Mouse (Mus musculus): ENCODE data around the gene Fam214b. TPM values are rescaled to one million over a fixed set of nuclear protein-coding genes. Genes with fewer than 3 reads are reported as not detected.

Fam214b gene
- 46.2 and 77.6 TPM in 2 replicates for polyA plus RNA-seq (2011; ENCODE audit: insufficient read depth, insufficient read length, low replicate concordance, missing spikeins)

DNA sequence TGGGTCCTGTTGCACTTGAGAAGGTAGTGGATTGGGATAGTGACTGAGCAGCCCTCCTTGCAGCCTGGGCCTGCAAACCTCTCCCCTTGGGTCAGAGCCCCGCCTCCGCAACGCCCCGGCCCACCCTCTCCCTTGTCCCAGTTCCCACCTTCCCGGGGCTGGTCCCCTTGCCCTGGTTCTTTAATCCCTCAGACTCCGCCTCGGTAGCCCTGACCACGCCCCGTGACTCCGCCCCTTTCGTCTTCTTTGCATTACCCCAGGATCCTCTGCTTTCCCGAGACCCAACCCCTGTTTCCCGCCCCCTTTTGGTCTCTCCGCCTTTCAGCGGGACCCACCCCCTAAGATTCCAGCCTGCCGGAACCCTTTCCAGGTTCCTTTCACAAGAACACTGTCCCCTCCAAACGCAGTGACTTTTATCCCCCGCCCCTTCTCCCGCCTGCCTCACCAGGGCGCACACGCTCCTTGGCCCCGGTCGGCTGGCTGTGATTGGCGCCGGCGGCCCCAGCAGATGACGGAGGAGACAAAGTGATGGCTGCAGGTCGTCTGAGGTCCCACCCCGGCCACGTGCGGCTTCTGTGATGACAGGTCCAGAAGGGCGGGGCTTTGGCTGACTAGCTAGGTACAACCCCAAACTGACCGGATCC lies at the start of gene Fam214b:
Gene Fam214b, minus strand, starts transcription at position 562 of the 644 bp plus-strand sequence.
- peak within 1 kb of the TSS; percentile 87 for H3K27ac ChIP-seq (ENCODE audit: control insufficient read depth, insufficient read depth, low read depth, low read length, poor library complexity)
- under 1% methylated on average over 33 of the region's 33 CpGs for WGBS

DNA sequence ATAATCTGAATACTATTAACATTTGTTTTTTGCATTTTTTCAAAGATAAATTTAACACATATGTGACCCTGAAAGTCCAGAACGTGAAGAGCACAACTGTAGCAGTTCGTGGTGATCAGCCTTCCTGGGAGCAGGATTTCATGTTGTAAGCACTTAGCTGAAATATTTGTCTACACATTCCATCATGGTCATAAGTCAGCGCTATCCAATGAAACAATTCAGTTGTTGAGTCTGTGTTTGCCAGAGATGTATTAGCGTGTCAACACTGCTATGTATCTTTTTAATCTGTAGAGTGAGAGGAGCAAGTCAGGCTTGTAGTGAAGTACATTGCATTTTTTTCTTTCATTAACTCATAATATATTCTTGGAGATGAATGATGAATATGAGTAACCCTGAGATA lies 45.2 kb upstream of the Fam214b start:
- no peaks in the 10 kb centered on the region for H3K4me1 ChIP-seq (ENCODE audit: control insufficient read depth, insufficient read depth, low read length)
- 86% methylated on average over 4 of the region's 4 CpGs for WGBS
- no peak for TF ChIP-seq POLR2A (IDR thresholded peaks at IDR 0.05; ENCODE audit: borderline replicate concordance, control insufficient read depth, low read depth, low read length)
- no peak for TF ChIP-seq CTCF (IDR thresholded peaks at IDR 0.05; ENCODE audit: control insufficient read depth, insufficient read depth, low read length)

More for the DNA sequence above, at the start of gene Fam214b:
- peak within 1 kb of the TSS; percentile 81 for H3K4me3 ChIP-seq (replicated peaks; ENCODE audit: control insufficient read depth, low read depth, low read length)
- no peaks in the 10 kb centered on the region; the same call in 1 of the 2 replicates for H3K4me1 ChIP-seq (ENCODE audit: control insufficient read depth, insufficient read depth, low read length)
- TF ChIP-seq POLR2A (IDR thresholded peaks at IDR 0.05; ENCODE audit: borderline replicate concordance, control insufficient read depth, low read depth, low read length) (peak; percentile 33; the same call in 1 of the 2 replicates), CTCF (IDR thresholded peaks at IDR 0.05; ENCODE audit: control insufficient read depth, insufficient read depth, low read length) (no peak)

DNA sequence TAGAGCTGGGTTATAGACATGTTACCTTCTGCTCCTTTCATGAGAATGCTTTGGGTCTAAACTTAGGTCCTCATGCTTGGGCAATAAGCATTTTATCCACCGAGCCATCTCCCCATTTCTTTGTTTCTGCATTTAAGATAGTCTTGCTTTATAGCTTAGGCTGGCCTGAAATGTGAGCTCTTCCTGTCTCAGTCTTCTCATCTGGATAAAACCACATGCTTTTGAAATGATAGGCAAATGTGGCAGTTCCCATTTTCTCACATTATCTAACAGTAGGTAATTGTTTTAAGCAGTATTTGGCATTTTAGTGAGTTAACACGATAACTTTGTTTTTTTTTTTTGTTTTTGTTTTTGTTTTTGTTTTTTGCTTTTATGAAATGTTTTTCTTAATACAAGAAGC lies 43.9 kb upstream of the Fam214b start:
- TF ChIP-seq POLR2A (IDR thresholded peaks at IDR 0.05; ENCODE audit: borderline replicate concordance, control insufficient read depth, low read depth, low read length) (no peak), CTCF (IDR thresholded peaks at IDR 0.05; ENCODE audit: control insufficient read depth, insufficient read depth, low read length) (no peak)
- no peaks in the 10 kb centered on the region for H3K4me1 ChIP-seq (ENCODE audit: control insufficient read depth, insufficient read depth, low read length)
- WGBS: 61% methylated on average over 2 of the region's 2 CpGs
- no peak overlapping the region for H3K4me3 ChIP-seq (replicated peaks; ENCODE audit: control insufficient read depth, low read depth, low read length)
- H3K27ac ChIP-seq (ENCODE audit: control insufficient read depth, insufficient read depth, low read depth, low read length, poor library complexity): no peak overlapping the region

More for the DNA sequence above, 45.2 kb upstream of the Fam214b start:
- Histone ChIP-seq H3K4me3 (replicated peaks; ENCODE audit: control insufficient read depth, low read depth, low read length) (no peak overlapping the region), H3K27ac (ENCODE audit: control insufficient read depth, insufficient read depth, low read depth, low read length, poor library complexity) (no peak overlapping the region)

DNA sequence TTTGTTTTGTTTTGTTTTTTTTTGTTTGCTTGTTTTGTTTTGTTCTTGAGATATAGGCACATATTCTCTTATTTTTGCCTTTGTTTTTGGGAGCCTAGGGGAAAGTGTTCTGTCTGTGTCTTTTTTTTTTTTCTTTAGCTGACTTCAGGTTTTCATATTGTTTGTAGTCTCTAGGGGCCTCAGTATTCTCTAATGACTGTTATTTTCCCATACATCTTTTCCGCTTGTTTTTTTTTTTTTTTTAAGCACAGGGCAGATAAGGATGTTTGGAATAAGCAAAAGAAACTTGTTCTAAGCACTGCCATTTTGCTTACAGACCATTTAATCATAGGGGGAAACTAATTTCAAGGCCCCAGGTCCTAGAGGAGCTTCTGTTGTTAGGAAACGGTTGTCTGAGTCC lies 36.4 kb upstream of the Fam214b start:
- Histone ChIP-seq H3K4me3 (replicated peaks; ENCODE audit: control insufficient read depth, low read depth, low read length) (no peak overlapping the region), H3K4me1 (ENCODE audit: control insufficient read depth, insufficient read depth, low read length) (no peaks in the 10 kb centered on the region), H3K27ac (ENCODE audit: control insufficient read depth, insufficient read depth, low read depth, low read length, poor library complexity) (no peak overlapping the region)
- WGBS: 81% methylated on average over 2 of the region's 2 CpGs
- TF ChIP-seq CTCF (IDR thresholded peaks at IDR 0.05; ENCODE audit: control insufficient read depth, insufficient read depth, low read length) (no peak), POLR2A (IDR thresholded peaks at IDR 0.05; ENCODE audit: borderline replicate concordance, control insufficient read depth, low read depth, low read length) (no peak)

DNA sequence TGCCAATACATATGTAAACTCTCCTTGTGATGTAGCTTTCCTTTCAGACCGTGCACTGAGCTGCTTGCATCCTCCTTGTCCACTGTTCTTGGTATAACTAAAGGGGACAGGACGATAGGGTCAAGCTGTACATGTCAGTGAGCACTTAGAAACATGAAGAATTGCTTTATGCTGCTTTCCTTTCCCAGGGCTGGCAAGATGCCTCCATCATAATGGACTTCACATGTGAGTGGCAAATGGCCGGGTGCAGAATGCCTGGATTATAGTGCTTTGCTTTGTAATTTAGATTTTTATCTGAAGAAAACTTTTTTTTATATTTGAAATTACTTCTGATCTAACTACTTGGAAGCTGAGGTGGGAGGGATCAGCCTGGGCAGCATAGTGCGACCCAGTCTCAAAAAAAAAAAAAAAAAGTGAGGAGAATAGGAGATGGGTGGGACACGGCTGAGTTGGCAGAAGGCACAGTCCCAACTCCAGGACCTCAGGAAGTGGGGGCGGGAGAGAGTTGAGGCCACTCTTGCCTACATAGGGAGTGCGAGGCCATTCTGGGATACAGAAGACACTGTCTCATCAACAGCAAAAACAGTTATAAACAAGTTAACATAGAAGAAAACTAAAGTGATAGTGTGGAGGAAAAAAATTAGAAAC lies 32.2 kb upstream of the Fam214b start:
- WGBS: 69% methylated on average over 7 of the region's 7 CpGs
- Histone ChIP-seq H3K4me3 (replicated peaks; ENCODE audit: control insufficient read depth, low read depth, low read length) (no peak overlapping the region), H3K27ac (ENCODE audit: control insufficient read depth, insufficient read depth, low read depth, low read length, poor library complexity) (no peak overlapping the region), H3K4me1 (ENCODE audit: control insufficient read depth, insufficient read depth, low read length) (no peaks in the 10 kb centered on the region)
- TF ChIP-seq CTCF (IDR thresholded peaks at IDR 0.05; ENCODE audit: control insufficient read depth, insufficient read depth, low read length): no peak
- no peak for TF ChIP-seq POLR2A (IDR thresholded peaks at IDR 0.05; ENCODE audit: borderline replicate concordance, control insufficient read depth, low read depth, low read length)

DNA sequence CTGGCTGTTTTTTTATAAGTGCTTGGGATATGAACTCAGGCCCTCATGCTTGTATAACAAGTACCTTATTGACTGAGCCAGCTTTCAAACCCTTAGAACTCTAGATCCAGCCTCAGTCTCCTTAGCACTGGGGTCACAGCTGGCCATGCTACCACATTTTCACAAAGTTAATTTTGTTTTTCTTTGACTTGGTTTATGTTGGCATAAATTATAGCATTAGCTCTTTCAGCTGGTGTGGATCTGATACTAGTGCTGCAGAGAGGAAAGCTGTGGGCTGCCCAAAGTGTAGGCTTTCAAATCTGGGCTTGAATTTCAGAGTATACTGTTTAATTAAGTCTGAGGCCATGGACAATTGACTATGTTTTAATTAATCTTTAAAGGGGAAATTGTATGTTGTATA lies 28.9 kb upstream of the Fam214b start:
- TF ChIP-seq POLR2A (IDR thresholded peaks at IDR 0.05; ENCODE audit: borderline replicate concordance, control insufficient read depth, low read depth, low read length) (no peak), CTCF (IDR thresholded peaks at IDR 0.05; ENCODE audit: control insufficient read depth, insufficient read depth, low read length) (no peak)
- Histone ChIP-seq H3K4me3 (replicated peaks; ENCODE audit: control insufficient read depth, low read depth, low read length) (no peak overlapping the region), H3K27ac (ENCODE audit: control insufficient read depth, insufficient read depth, low read depth, low read length, poor library complexity) (no peak overlapping the region), H3K4me1 (ENCODE audit: control insufficient read depth, insufficient read depth, low read length) (no peaks in the 10 kb centered on the region)

DNA sequence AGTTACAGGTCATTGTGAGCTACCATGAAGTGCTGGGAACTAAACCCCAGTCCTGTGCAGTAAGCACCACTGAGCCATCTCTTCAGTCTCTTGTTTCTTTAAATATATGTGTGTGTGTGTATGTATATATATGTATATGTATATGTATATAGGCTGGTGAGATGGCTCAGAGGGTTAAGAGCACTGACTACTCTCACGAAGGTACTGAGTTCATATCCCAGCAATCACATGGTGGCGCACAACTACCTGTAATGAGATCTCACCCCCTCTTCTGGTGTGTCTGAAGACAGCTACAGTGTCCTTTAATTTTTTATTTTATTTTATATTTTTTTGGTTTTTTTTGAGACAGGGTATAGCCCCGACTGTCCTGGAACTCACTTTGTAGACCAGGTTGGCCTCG lies 19.5 kb upstream of the Fam214b start:
- no peaks in the 10 kb centered on the region for H3K4me1 ChIP-seq (ENCODE audit: control insufficient read depth, insufficient read depth, low read length)
- no peak for TF ChIP-seq CTCF (IDR thresholded peaks at IDR 0.05; ENCODE audit: control insufficient read depth, insufficient read depth, low read length)
- TF ChIP-seq POLR2A (IDR thresholded peaks at IDR 0.05; ENCODE audit: borderline replicate concordance, control insufficient read depth, low read depth, low read length): no peak
- no peak overlapping the region for H3K4me3 ChIP-seq (replicated peaks; ENCODE audit: control insufficient read depth, low read depth, low read length)
- 85% methylated on average over 4 of the region's 4 CpGs for WGBS
- no peak overlapping the region for H3K27ac ChIP-seq (ENCODE audit: control insufficient read depth, insufficient read depth, low read depth, low read length, poor library complexity)

DNA sequence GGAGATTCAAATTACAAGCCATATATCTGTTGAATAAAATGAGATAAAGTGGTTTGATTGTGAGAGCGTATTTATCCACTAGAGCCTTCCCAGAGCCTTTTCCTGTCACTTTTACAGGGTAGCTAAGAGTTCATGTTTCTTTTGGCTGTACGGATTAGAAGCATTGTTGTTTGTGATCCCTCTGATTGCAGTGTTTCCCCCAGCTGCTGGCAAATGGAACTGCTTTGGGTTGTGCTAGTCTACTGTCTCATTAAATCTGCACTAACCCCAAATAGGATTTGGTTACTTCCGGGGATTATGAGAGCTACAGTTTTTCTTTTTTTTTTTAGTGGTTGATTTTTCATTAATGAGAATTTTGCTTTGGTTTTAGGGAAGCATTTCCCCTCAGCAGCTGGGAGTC lies 14.3 kb upstream of the Fam214b start:
- Histone ChIP-seq H3K4me3 (replicated peaks; ENCODE audit: control insufficient read depth, low read depth, low read length) (no peak overlapping the region), H3K27ac (ENCODE audit: control insufficient read depth, insufficient read depth, low read depth, low read length, poor library complexity) (no peak overlapping the region), H3K4me1 (ENCODE audit: control insufficient read depth, insufficient read depth, low read length) (no peaks in the 10 kb centered on the region)
- no peak for TF ChIP-seq POLR2A (IDR thresholded peaks at IDR 0.05; ENCODE audit: borderline replicate concordance, control insufficient read depth, low read depth, low read length)
- TF ChIP-seq CTCF (IDR thresholded peaks at IDR 0.05; ENCODE audit: control insufficient read depth, insufficient read depth, low read length): no peak
- whole genome bisulfite sequencing: 67% methylated on average over 3 of the region's 3 CpGs
